Mouse (Mus musculus) hindbrain, embryonic 15.5 days (tissue): ENCODE measurements at regions not wholly inside any gene's neighbourhood (a gene's known extent, or its start where the extent isn't known, plus 50 kb on each side); places are given as distances from the start of the nearest gene placed in this dataset.

ENCODE experiments used
- ATAC-seq: fragments of 200-750 bp; cut with Nextera tagmentation; 2 replicates; pipeline ENCODE4 v1.8.0; 2017; ENCODE audit warnings: low read depth, moderate number of reproducible peaks, moderate TSS enrichment; ENCODE audit not compliant: low FRiP score
- H3K27ac ChIP-seq: fragments of 300-500 bp; sonication (generic); replicated peaks from 2 replicates; pipeline ENCODE4 v1.5.1; 2015; ENCODE audit warnings: mild to moderate bottlenecking, inconsistent platforms
- H3K27me3 ChIP-seq: fragments of 300-500 bp; sonication (generic); 2 replicates; pipeline ENCODE4 v1.6.1; 2015; ENCODE audit warnings: control low read depth, inconsistent platforms
- H3K36me3 ChIP-seq: fragments of 300-500 bp; sonication (generic); 2 replicates; pipeline ENCODE4 v1.6.1; 2015; ENCODE audit warnings: control low read depth, inconsistent platforms
- H3K4me1 ChIP-seq: fragments of 300-500 bp; sonication (generic); replicated peaks from 2 replicates; pipeline ENCODE4 v1.6.1; 2015; ENCODE audit warnings: control low read depth, inconsistent platforms
- H3K4me2 ChIP-seq: fragments of 300-500 bp; sonication (generic); 2 replicates; pipeline ENCODE4 v1.6.1; 2015; ENCODE audit warnings: moderate library complexity, mild to moderate bottlenecking, inconsistent platforms
- H3K4me3 ChIP-seq: fragments of 300-500 bp; sonication (generic); 2 replicates; pipeline ENCODE4 v1.5.1; 2015; ENCODE audit warnings: mild to moderate bottlenecking, inconsistent platforms
- H3K9ac ChIP-seq: fragments of 300-500 bp; sonication (generic); 2 replicates; pipeline ENCODE4 v1.6.1; 2015; ENCODE audit warnings: inconsistent platforms
- H3K9me3 ChIP-seq: fragments of 300-500 bp; sonication (generic); 2 replicates; pipeline ENCODE4 v1.6.1; 2016; ENCODE audit warnings: control low read depth, inconsistent platforms
- WGBS: fragments of 180-500 bp; shearing (Covaris S2); methylation state at CpG from one replicate; pipeline ENCODE4 v1.1.7; 2015; 5-methylcytosine and 5-hydroxymethylcytosine counted together

- Histone ChIP-seq H3K9ac (no peak overlapping the region), H3K36me3 (no peaks in the 10 kb centered on the region), H3K4me1 (no peaks in the 10 kb centered on the region), H3K4me3 (no peak overlapping the region), H3K4me2 (no peak overlapping the region), H3K27me3 (no peaks in the 10 kb centered on the region), H3K9me3 (no peaks in the 10 kb centered on the region), H3K27ac (no peak overlapping the region)
- 92% methylated on average over 7 of the region's 7 CpGs for WGBS
- ATAC-seq = no peak
These were observed 134.8 kb upstream of the Runx1 start for GRCm38 (mm10) chr16:92960740-92961139.

DNA sequence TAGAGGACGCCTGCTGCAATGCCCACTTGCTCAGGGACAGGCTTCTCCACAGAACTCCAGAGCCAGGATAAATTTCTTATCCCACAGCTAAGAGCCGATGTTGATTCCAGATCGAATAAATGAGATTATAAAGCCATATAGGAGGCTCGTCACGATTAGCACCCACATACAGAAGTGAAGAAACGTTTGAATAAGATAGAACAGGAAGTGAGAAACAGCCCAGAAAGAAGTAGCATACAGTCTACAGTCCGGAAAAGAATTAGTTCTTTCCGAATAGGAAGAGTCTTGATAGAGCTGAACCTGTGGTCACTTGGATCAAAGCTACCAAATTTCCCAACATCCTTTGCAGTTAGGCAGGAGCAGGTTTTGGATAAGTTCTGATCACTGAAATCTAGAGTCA, 133.0 kb upstream of the Runx1 start:
- no peaks in the 10 kb centered on the region for H3K36me3 ChIP-seq
- H3K9me3 ChIP-seq = no peaks in the 10 kb centered on the region
- no peak overlapping the region for H3K4me2 ChIP-seq
- no peak overlapping the region for H3K27ac ChIP-seq
- H3K27me3 ChIP-seq = no peaks in the 10 kb centered on the region
- no peak overlapping the region for H3K9ac ChIP-seq
- WGBS = 94% methylated on average over 8 of the region's 8 CpGs
- no peak overlapping the region for H3K4me3 ChIP-seq
- H3K4me1 ChIP-seq = no peaks in the 10 kb centered on the region
- no peak for ATAC-seq

DNA sequence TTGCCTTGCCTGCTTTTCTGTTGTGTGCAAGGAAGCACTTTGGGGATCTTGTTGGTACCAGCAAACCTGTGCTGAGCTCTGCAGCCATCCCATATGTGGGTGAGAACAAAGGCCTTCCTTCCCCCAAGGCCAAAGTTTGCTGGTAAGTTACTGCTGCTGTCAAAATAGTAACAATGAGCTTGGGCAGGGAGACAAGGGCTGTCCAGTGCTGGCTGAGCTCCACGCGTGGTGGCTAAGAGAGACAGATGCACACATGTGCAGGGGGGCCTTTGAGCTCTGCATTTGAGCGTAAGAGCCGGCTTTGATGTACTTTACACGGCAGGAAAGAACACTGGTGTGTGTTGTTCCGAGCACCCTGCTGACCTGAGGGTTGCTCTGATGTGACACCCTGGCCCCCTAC, 132.2 kb upstream of the Runx1 start:
- H3K27ac ChIP-seq = no peak overlapping the region
- no peaks in the 10 kb centered on the region for H3K9me3 ChIP-seq
- WGBS = 52% methylated on average over 6 of the region's 6 CpGs
- no peak overlapping the region for H3K4me3 ChIP-seq
- H3K4me1 ChIP-seq = no peaks in the 10 kb centered on the region
- H3K4me2 ChIP-seq = no peak overlapping the region
- H3K27me3 ChIP-seq = no peaks in the 10 kb centered on the region
- H3K36me3 ChIP-seq = no peaks in the 10 kb centered on the region
- no peak overlapping the region for H3K9ac ChIP-seq
- no peak for ATAC-seq

DNA sequence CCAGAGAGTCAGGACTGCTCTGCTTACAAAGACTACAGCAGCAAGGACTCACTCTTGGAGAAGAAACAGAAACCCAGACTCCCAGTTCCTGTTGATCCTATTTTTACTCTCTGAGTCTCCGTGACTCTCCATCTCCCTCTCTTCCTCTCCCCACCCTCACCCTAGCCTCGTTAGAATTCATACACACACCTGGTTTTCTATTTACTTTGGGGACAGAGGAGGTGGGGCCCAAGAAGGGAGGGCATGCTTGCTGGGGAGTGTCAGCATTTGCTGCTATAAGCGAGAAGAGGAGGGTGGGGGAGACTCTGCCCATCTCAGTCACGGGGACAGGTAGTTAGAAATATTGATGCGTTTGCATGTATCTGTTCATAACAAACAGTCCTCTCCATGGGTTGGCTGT, 129.6 kb upstream of the Runx1 start:
- Histone ChIP-seq H3K9ac (no peak overlapping the region), H3K4me2 (no peak overlapping the region), H3K4me3 (no peak overlapping the region), H3K4me1 (no peaks in the 10 kb centered on the region), H3K27me3 (no peaks in the 10 kb centered on the region), H3K36me3 (no peaks in the 10 kb centered on the region), H3K27ac (no peak overlapping the region), H3K9me3 (no peaks in the 10 kb centered on the region)
- ATAC-seq = no peak
- 66% methylated on average over 5 of the region's 5 CpGs for WGBS

DNA sequence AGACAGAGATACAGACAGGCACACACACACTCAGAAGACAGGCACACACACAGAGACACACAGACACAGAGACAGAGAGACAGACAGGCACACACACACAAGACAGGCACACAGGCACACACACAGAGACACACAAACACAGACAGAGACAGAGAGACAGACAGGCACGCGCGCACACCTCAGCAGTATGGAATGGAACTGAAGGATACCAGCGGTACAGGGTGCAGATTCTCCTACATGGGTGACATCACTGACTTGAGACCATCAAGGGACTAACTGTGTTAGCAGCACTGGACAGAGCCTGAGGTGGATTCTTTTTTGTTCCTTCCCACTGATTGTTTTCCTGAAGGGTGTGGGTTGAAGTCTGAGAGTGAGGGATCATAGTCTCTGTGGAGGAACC, 129.1 kb upstream of the Runx1 start:
- ATAC-seq = no peak
- Histone ChIP-seq H3K27ac (no peak overlapping the region), H3K9me3 (no peaks in the 10 kb centered on the region), H3K27me3 (no peaks in the 10 kb centered on the region), H3K4me2 (no peak overlapping the region), H3K4me1 (no peaks in the 10 kb centered on the region), H3K4me3 (no peak overlapping the region), H3K36me3 (no peaks in the 10 kb centered on the region), H3K9ac (no peak overlapping the region)
- 98% methylated on average over 4 of the region's 4 CpGs for WGBS

GRCm38 (mm10) chr16:92953936-92954654, 128.1 kb upstream of the Runx1 start:
- H3K4me2 ChIP-seq = no peak overlapping the region
- no peaks in the 10 kb centered on the region for H3K36me3 ChIP-seq
- no peaks in the 10 kb centered on the region for H3K9me3 ChIP-seq
- H3K27me3 ChIP-seq = no peaks in the 10 kb centered on the region
- H3K27ac ChIP-seq = no peak overlapping the region
- H3K9ac ChIP-seq = no peak overlapping the region
- 68% methylated on average over 11 of the region's 11 CpGs for whole genome bisulfite sequencing
- no peak overlapping the region for H3K4me3 ChIP-seq
- ATAC-seq = no peak
- H3K4me1 ChIP-seq = no peaks in the 10 kb centered on the region

GRCm38 (mm10) chr16:92952336-92953097, 126.6 kb upstream of the Runx1 start:
- Histone ChIP-seq H3K27me3 (no peaks in the 10 kb centered on the region), H3K9ac (no peak overlapping the region), H3K27ac (no peak overlapping the region), H3K4me1 (no peaks in the 10 kb centered on the region), H3K36me3 (no peaks in the 10 kb centered on the region), H3K4me2 (no peak overlapping the region), H3K9me3 (no peaks in the 10 kb centered on the region), H3K4me3 (no peak overlapping the region)
- 69% methylated on average over 7 of the region's 7 CpGs for WGBS
- no peak for ATAC-seq

DNA sequence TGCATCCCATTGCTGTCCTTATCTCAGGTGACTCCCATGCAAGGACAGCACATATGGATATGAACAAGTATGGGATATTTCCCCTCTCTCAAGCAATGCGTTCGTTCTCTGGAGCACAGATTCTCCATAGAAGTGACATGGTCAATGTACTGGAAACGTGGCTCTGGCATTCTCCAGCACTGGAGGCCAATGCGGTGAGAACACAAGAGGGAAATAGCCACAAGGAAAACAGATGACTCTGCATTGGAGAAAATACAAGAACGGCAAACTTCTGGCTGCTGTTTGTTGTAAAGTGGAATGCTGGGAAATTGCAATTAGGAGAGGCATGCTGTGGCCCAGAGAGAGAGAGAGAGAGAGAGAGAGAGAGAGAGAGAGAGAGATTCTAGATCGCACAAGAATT, 125.6 kb upstream of the Runx1 start:
- H3K27ac ChIP-seq = no peak overlapping the region
- whole genome bisulfite sequencing = 80% methylated on average over 6 of the region's 6 CpGs
- H3K9me3 ChIP-seq = no peaks in the 10 kb centered on the region
- no peak for ATAC-seq
- H3K36me3 ChIP-seq = no peaks in the 10 kb centered on the region
- H3K4me1 ChIP-seq = no peaks in the 10 kb centered on the region
- no peak overlapping the region for H3K4me2 ChIP-seq
- no peak overlapping the region for H3K4me3 ChIP-seq
- no peaks in the 10 kb centered on the region for H3K27me3 ChIP-seq
- H3K9ac ChIP-seq = no peak overlapping the region

- Histone ChIP-seq H3K27ac (no peak overlapping the region), H3K9ac (no peak overlapping the region), H3K36me3 (no peaks in the 10 kb centered on the region), H3K4me2 (no peak overlapping the region), H3K27me3 (no peaks in the 10 kb centered on the region), H3K4me1 (no peaks in the 10 kb centered on the region), H3K4me3 (no peak overlapping the region), H3K9me3 (no peaks in the 10 kb centered on the region)
- ATAC-seq = no peak
- 94% methylated on average over 13 of the region's 13 CpGs for WGBS
These were observed 122.5 kb upstream of the Runx1 start for GRCm38 (mm10) chr16:92948494-92948893.

GRCm38 (mm10) chr16:92946554-92946953, 120.6 kb upstream of the Runx1 start:
- H3K4me3 ChIP-seq = no peak overlapping the region
- H3K9ac ChIP-seq = no peak overlapping the region
- H3K9me3 ChIP-seq = no peaks in the 10 kb centered on the region
- no peak overlapping the region for H3K4me2 ChIP-seq
- ATAC-seq = no peak
- H3K36me3 ChIP-seq = no peaks in the 10 kb centered on the region
- H3K27ac ChIP-seq = no peak overlapping the region
- no peaks in the 10 kb centered on the region for H3K4me1 ChIP-seq
- WGBS = 88% methylated on average over 4 of the region's 4 CpGs
- no peaks in the 10 kb centered on the region for H3K27me3 ChIP-seq

DNA sequence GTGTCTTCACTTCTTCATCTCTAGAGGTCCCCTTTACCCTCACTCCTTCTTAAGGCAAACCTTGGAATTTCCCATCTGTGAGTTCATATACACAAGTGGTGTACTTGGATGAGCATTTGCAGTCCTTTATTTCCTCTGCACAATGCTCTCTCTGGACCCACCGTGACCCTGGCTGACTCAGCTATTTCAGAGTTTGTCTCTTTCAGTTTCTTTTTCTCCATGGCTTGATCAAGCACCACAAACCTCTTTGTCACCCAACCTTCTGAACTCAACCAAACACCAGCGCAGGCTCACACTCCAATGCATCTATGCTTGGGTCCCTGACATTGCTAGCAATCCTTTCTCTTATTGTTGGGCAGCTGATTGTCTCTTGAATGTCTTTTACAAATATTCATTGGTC, 118.0 kb upstream of the Runx1 start:
- Histone ChIP-seq H3K9me3 (no peaks in the 10 kb centered on the region), H3K4me2 (no peak overlapping the region), H3K27ac (no peak overlapping the region), H3K4me1 (peaks cover 3% of the 10 kb centered on the region; the same call in 1 of the 2 replicates), H3K36me3 (no peaks in the 10 kb centered on the region), H3K4me3 (no peak overlapping the region), H3K9ac (no peak overlapping the region), H3K27me3 (no peaks in the 10 kb centered on the region)
- 67% methylated on average over 2 of the region's 2 CpGs for WGBS
- ATAC-seq = no peak

GRCm38 (mm10) chr16:92939618-92940017, 113.7 kb upstream of the Runx1 start:
- 50% methylated on average over 8 of the region's 8 CpGs for WGBS
- ATAC-seq = no peak
- no peak overlapping the region for H3K27ac ChIP-seq
- H3K36me3 ChIP-seq = no peaks in the 10 kb centered on the region
- H3K4me1 ChIP-seq = peaks cover 3% of the 10 kb centered on the region; the same call in 1 of the 2 replicates
- H3K4me2 ChIP-seq = no peak overlapping the region
- no peaks in the 10 kb centered on the region for H3K27me3 ChIP-seq
- no peak overlapping the region for H3K9ac ChIP-seq
- H3K9me3 ChIP-seq = no peaks in the 10 kb centered on the region
- H3K4me3 ChIP-seq = no peak overlapping the region
